8 mouse cellular contexts compared by ENCODE assay signal in the genomic region with DNA sequence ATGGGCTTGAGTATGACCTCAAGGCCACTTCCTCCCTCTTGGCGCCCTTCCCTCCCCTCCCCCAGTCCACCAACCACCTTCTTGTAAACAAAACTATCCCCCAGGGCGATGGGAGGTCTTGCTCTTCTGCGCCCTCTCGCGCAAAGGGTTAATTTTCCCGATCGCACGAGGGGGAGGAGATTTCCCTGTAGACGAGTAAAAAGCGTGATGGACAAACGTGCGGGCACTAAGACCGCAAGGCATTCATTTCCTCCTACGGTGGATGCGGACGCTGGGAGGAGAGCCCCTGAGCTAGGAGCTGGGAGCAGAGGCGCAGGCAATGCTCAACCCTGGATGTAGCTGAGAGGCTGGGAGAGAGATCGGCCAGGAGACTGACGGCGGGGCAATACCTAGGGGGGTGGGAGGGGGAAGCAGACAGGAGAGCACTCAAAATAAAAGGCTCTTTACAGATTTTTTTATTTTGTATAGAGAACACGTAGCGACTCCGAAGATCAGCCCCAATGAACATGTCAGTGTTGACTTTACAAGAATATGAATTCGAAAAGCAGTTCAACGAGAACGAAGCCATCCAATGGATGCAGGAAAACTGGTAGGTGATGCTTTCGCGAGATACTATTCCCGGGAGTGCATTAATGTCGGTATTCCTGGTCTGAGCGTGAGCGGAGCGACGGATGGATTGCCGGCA. TPM values are rescaled to one million over a fixed set of nuclear protein-coding genes. Genes with fewer than 3 reads are reported as not detected.
DNase-seq lines count a peak whose midpoint lies in the region; ATAC-seq lines count a peak whose summit lies in the region.

A gene (plus strand): TSS at position 176 of the 685 bp plus-strand sequence.

- no peaks in the 10 kb centered on the region for H3K27me3 ChIP-seq in hindbrain, embryonic 15.5 days

- DNase-seq in Muller cell, postnatal 12 days (ENCODE audit: inconsistent ontology term): peak; percentile 75
- DNase-seq in cerebellum, adult 18-20 months: peak; percentile 87 to 89
- peak; percentile 55 to 88 for DNase-seq in frontal cortex, adult 2 months (ENCODE audit: extremely low spot score in 1 of 2, low spot score in 1 of 2)
- DNase-seq in left cerebral cortex, adult 18-20 months (ENCODE audit: low spot score in 2 of 2): peak; percentile 72 to 81
- DNase-seq in lung, postnatal 4 days: peak; percentile 65
- peak; percentile 82 to 85 for DNase-seq in right cerebral cortex, adult 2 months (ENCODE audit: low spot score in 2 of 2)
- peak; percentile 52 to 60 for DNase-seq in urinary bladder, postnatal 36 days (ENCODE audit: low spot score in 2 of 2)

- WGBS in hindbrain, embryonic 15.5 days: under 1% methylated on average over 34 of the region's 35 CpGs

- no peaks in the 10 kb centered on the region for H3K36me3 ChIP-seq in hindbrain, embryonic 15.5 days

- peak; percentile 61 for ATAC-seq in hindbrain, embryonic 15.5 days (ENCODE audit: low FRiP score, low read depth)

- peak within 1 kb of the TSS; percentile 97 for H3K9ac ChIP-seq in hindbrain, embryonic 15.5 days

- peak within 1 kb of the TSS; percentile 87 for H3K4me3 ChIP-seq in hindbrain, embryonic 15.5 days

- H3K9me3 ChIP-seq in hindbrain, embryonic 15.5 days: no peaks in the 10 kb centered on the region

- peaks cover 27% of the 10 kb centered on the region for H3K4me1 ChIP-seq in hindbrain, embryonic 15.5 days (replicated peaks)

- peak within 1 kb of the TSS; percentile 74 for H3K4me2 ChIP-seq in hindbrain, embryonic 15.5 days

- H3K27ac ChIP-seq in hindbrain, embryonic 15.5 days (replicated peaks): peak within 1 kb of the TSS; percentile 92

RNA-seq across cellular contexts. Expression of the gene that starts here (rescaled TPM):
- 27.4 and 28.1 TPM in 2 replicates for polyA plus RNA-seq in frontal cortex, adult 2 months (2012; rRNA removed)
- 41.6 and 42.9 TPM in 2 replicates for polyA plus RNA-seq in hindbrain, embryonic 15.5 days (2015; fragmentation: Nextera tagmentation; extraction: Ambion mirVana)
- 10 to 100 TPM; 27.4 to 36.4 TPM for total RNA-seq in left cerebral cortex, adult 18-20 months (2021)

Comparison
In these comparisons a context has a peak if more than half of its experiments do, and no peak if none do; other contexts are left out.
1. Peak in every context shown above with its lines: DNase-seq, ATAC-seq, H3K4me3 ChIP-seq and H3K27ac ChIP-seq.